Mouse (Mus musculus): ENCODE measurements around the gene Ccdc39.

DNA sequence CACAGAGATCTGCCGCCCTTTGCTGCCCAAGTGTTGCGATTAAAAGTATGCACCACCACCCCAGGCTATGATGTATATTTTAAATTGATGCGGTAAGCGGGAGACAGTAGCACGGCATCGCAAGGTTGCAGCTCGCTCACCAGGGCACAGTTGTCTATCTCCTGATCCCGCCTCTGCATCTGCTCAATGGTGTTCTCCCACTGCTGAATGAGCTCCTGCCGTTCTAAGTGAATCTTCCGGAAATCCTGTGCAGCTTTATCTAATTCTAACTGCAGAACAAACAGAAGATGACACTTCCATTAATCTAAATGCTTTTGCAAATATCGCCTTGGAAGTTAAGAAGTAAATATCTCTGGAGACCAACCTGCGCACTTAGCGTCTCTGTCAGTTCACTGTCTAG is 7.5 kb downstream of the Ccdc39 start:
- peak; percentile 92 to 94 for TF ChIP-seq EP300 (IDR thresholded peaks at IDR 0.05; ENCODE audit: low read depth in 1 of 2, low read length in 2 of 2)
- TF ChIP-seq USF1 (IDR thresholded peaks at IDR 0.05; ENCODE audit: low read depth, low read length), result no peak
- no peak for TF ChIP-seq CHD2 (IDR thresholded peaks at IDR 0.05; ENCODE audit: low read length)
- TF ChIP-seq MEF2A (IDR thresholded peaks at IDR 0.05; ENCODE audit: extremely low read depth, insufficient replicate concordance, low read depth, low read length, poor library complexity, severe bottlenecking), result no peak
- TF ChIP-seq POLR2A (IDR thresholded peaks at IDR 0.05; ENCODE audit: control insufficient read depth in 1 of 2, insufficient read depth in 1 of 2, low read depth in 1 of 2, low read length in 2 of 2, poor library complexity in 1 of 2), result peak in 1 of 2 experiments; percentile 51; a peak in 2 of 4 replicates
- peak; percentile 91 for TF ChIP-seq TBP (IDR thresholded peaks at IDR 0.05; ENCODE audit: low read depth, low read length)
- no peak for TF ChIP-seq CTCF (IDR thresholded peaks at IDR 0.05 in 2 of 3, conservative IDR thresholded peaks at IDR 0.05 in 1 of 3; ENCODE audit: control insufficient read depth in 1 of 3, insufficient read depth in 1 of 3, low read depth in 2 of 3, low read length in 3 of 3, poor library complexity in 1 of 3, severe bottlenecking in 1 of 3)
- TF ChIP-seq CHD1 (IDR thresholded peaks at IDR 0.05; ENCODE audit: low read depth, low read length), result no peak
- peak; percentile 81 for TF ChIP-seq SIN3A (IDR thresholded peaks at IDR 0.05; ENCODE audit: low read length)
- TF ChIP-seq MAZ (IDR thresholded peaks at IDR 0.05; ENCODE audit: low read depth, low read length), result no peak
- peak; percentile 83 for TF ChIP-seq GATA1 (IDR thresholded peaks at IDR 0.05; ENCODE audit: low read depth, low read length)

Data from MEL (cell line).